Mouse (Mus musculus): ENCODE results near the gene Gm20479. TPM values are rescaled to one million over a fixed set of nuclear protein-coding genes. Genes with fewer than 3 reads are reported as not detected.

The Gm20479 gene
- not detected in 2 replicates for total RNA-seq (2014; rRNA removed)
- not detected in 2 replicates for polyA plus RNA-seq (2015; fragmentation: Nextera tagmentation; extraction: Ambion mirVana)

- 12% methylated on average over 27 of the region's 27 CpGs for WGBS
- no peak within 1 kb of the TSS for H3K9ac ChIP-seq (replicated peaks; ENCODE audit: low read length, poor library complexity, severe bottlenecking)
- no peaks in the 10 kb centered on the region for H3K9me3 ChIP-seq (ENCODE audit: low read length)
- no peak for DNase-seq (ENCODE audit: low spot score)
- peaks cover 4% of the 10 kb centered on the region; the same call in 1 of the 2 replicates for H3K4me1 ChIP-seq (ENCODE audit: insufficient read depth, low read length)
- H3K27me3 ChIP-seq (ENCODE audit: insufficient read depth, low read length) = peaks cover 8% of the 10 kb centered on the region; the same call in 1 of the 2 replicates
- H3K36me3 ChIP-seq (ENCODE audit: insufficient read depth, low read length) = peaks cover 3% of the 10 kb centered on the region
- no peak within 1 kb of the TSS for H3K27ac ChIP-seq (ENCODE audit: low read depth, low read length)
- H3K4me2 ChIP-seq (ENCODE audit: low read depth, low read length, poor library complexity, severe bottlenecking) = peak within 1 kb of the TSS; percentile 74
- peak within 1 kb of the TSS; percentile 58 for H3K4me3 ChIP-seq (ENCODE audit: low read depth, low read length)
- no peak for ATAC-seq (ENCODE audit: low FRiP score)
- no peak for TF ChIP-seq CTCF (IDR thresholded peaks at IDR 0.05)
These were observed at the start of gene Gm20479 for GRCm38 (mm10) chr7:27356861-27357594. Gene Gm20479 (minus strand): TSS chr7:27357419.

GRCm38 (mm10) chr7:27406481-27406880 is 49.3 kb upstream of the Gm20479 start:
- H3K4me2 ChIP-seq (ENCODE audit: low read depth, low read length, poor library complexity, severe bottlenecking) = no peak overlapping the region
- 85% methylated on average over 7 of the region's 7 CpGs for WGBS
- H3K27me3 ChIP-seq (ENCODE audit: insufficient read depth, low read length) = peaks cover 44% of the 10 kb centered on the region
- H3K9ac ChIP-seq (replicated peaks; ENCODE audit: low read length, poor library complexity, severe bottlenecking) = no peak overlapping the region
- H3K9me3 ChIP-seq (ENCODE audit: low read length) = no peaks in the 10 kb centered on the region
- peaks cover 23% of the 10 kb centered on the region for H3K36me3 ChIP-seq (ENCODE audit: insufficient read depth, low read length)
- no peak overlapping the region for H3K27ac ChIP-seq (ENCODE audit: low read depth, low read length)
- TF ChIP-seq CTCF (IDR thresholded peaks at IDR 0.05) = peak; percentile 54
- H3K4me1 ChIP-seq (ENCODE audit: insufficient read depth, low read length) = 0 out of 2 replicates have a peak, but pooled peaks cover 2% of the 10 kb centered on the region
- no peak for DNase-seq (ENCODE audit: low spot score)
- H3K4me3 ChIP-seq (ENCODE audit: low read depth, low read length) = no peak overlapping the region
- ATAC-seq (ENCODE audit: low FRiP score) = no peak

GRCm38 (mm10) chr7:27404203-27404942 is 47.2 kb upstream of the Gm20479 start:
- DNase-seq (ENCODE audit: low spot score) = no peak
- no peak overlapping the region for H3K4me2 ChIP-seq (ENCODE audit: low read depth, low read length, poor library complexity, severe bottlenecking)
- no peak for ATAC-seq (ENCODE audit: low FRiP score)

GRCm38 (mm10) chr7:27402675-27403074 is 45.5 kb upstream of the Gm20479 start:
- Histone ChIP-seq H3K27ac (ENCODE audit: low read depth, low read length) (no peak overlapping the region), H3K9me3 (ENCODE audit: low read length) (no peaks in the 10 kb centered on the region), H3K27me3 (ENCODE audit: insufficient read depth, low read length) (peaks cover 49% of the 10 kb centered on the region), H3K9ac (replicated peaks; ENCODE audit: low read length, poor library complexity, severe bottlenecking) (no peak overlapping the region), H3K4me1 (ENCODE audit: insufficient read depth, low read length) (no peaks in the 10 kb centered on the region), H3K4me2 (ENCODE audit: low read depth, low read length, poor library complexity, severe bottlenecking) (no peak overlapping the region), H3K4me3 (ENCODE audit: low read depth, low read length) (no peak overlapping the region), H3K36me3 (ENCODE audit: insufficient read depth, low read length) (peaks cover 26% of the 10 kb centered on the region; the same call in 1 of the 2 replicates)
- TF ChIP-seq CTCF (IDR thresholded peaks at IDR 0.05) = peak; percentile 79
- peak; percentile 72 for DNase-seq (ENCODE audit: low spot score)
- ATAC-seq (ENCODE audit: low FRiP score) = 0 out of 2 replicates have a peak, but pooled peaks have one; percentile 50
- 13% methylated on average over 16 of the region's 16 CpGs for WGBS

More at GRCm38 (mm10) chr7:27404203-27404942, 47.2 kb upstream of the Gm20479 start:
- peaks cover 46% of the 10 kb centered on the region for H3K27me3 ChIP-seq (ENCODE audit: insufficient read depth, low read length)
- H3K4me3 ChIP-seq (ENCODE audit: low read depth, low read length) = peak overlapping the region; percentile 6; the same call in 1 of the 2 replicates
- H3K4me1 ChIP-seq (ENCODE audit: insufficient read depth, low read length) = 0 out of 2 replicates have a peak, but pooled peaks cover 2% of the 10 kb centered on the region
- WGBS = 22% methylated on average over 78 of the region's 81 CpGs
- H3K36me3 ChIP-seq (ENCODE audit: insufficient read depth, low read length) = peaks cover 33% of the 10 kb centered on the region
- TF ChIP-seq CTCF (IDR thresholded peaks at IDR 0.05) = no peak
- H3K9ac ChIP-seq (replicated peaks; ENCODE audit: low read length, poor library complexity, severe bottlenecking) = no peak overlapping the region
- H3K9me3 ChIP-seq (ENCODE audit: low read length) = no peaks in the 10 kb centered on the region
- no peak overlapping the region for H3K27ac ChIP-seq (ENCODE audit: low read depth, low read length)

GRCm38 (mm10) chr7:27400545-27400944 is 43.3 kb upstream of the Gm20479 start:
- TF ChIP-seq CTCF (IDR thresholded peaks at IDR 0.05) = no peak
- Histone ChIP-seq H3K27ac (ENCODE audit: low read depth, low read length) (no peak overlapping the region), H3K9me3 (ENCODE audit: low read length) (no peaks in the 10 kb centered on the region), H3K4me1 (ENCODE audit: insufficient read depth, low read length) (no peaks in the 10 kb centered on the region; the same call in 1 of the 2 replicates), H3K4me2 (ENCODE audit: low read depth, low read length, poor library complexity, severe bottlenecking) (no peak overlapping the region), H3K9ac (replicated peaks; ENCODE audit: low read length, poor library complexity, severe bottlenecking) (no peak overlapping the region), H3K27me3 (ENCODE audit: insufficient read depth, low read length) (peaks cover 38% of the 10 kb centered on the region), H3K4me3 (ENCODE audit: low read depth, low read length) (no peak overlapping the region), H3K36me3 (ENCODE audit: insufficient read depth, low read length) (peaks cover 22% of the 10 kb centered on the region; the same call in 1 of the 2 replicates)
- ATAC-seq (ENCODE audit: low FRiP score) = no peak
- WGBS = 78% methylated on average over 7 of the region's 7 CpGs
- no peak for DNase-seq (ENCODE audit: low spot score)

All from midbrain, postnatal 0 days (tissue).